Mouse (Mus musculus) MEL (cell line): Measurements from ENCODE around the gene Slc15a1.

Experiments
- CTCF ChIP-seq, 3 experiments: IDR thresholded peaks in 2 of 3; conservative IDR thresholded peaks in 1 of 3; 2 replicates each; pipeline ENCODE4 v1.5.1; 2011 to 2012; ENCODE audit warnings: low read length in 3 of 3, low read depth in 2 of 3, mild to moderate bottlenecking in 2 of 3, improper control_type of control experiment in 1 of 3, inconsistent platforms in 1 of 3, mixed read lengths in 1 of 3, moderate library complexity in 1 of 3; ENCODE audit not compliant: control insufficient read depth in 1 of 3, insufficient read depth in 1 of 3, poor library complexity in 1 of 3, severe bottlenecking in 1 of 3
- EP300 ChIP-seq, 2 experiments: IDR thresholded peaks; 2 replicates each; pipeline ENCODE4 v1.6.1; 2011; ENCODE audit warnings: improper control_type of control experiment in 2 of 2, low read length in 2 of 2, low read depth in 1 of 2, mild to moderate bottlenecking in 1 of 2
- MAX ChIP-seq: IDR thresholded peaks from 2 replicates; pipeline ENCODE4 v1.6.1; 2011; ENCODE audit warnings: low read length, improper control_type of control experiment
- UBTF ChIP-seq: IDR thresholded peaks from 2 replicates; pipeline ENCODE4 v1.6.1; 2012; ENCODE audit warnings: low read depth, mild to moderate bottlenecking, inconsistent platforms, low read length, improper control_type of control experiment, moderate library complexity, borderline replicate concordance; ENCODE audit not compliant: insufficient read depth
- ZC3H11A ChIP-seq: IDR thresholded peaks from 2 replicates; pipeline ENCODE4 v1.6.1; 2012; ENCODE audit warnings: low read depth, mild to moderate bottlenecking, inconsistent platforms, low read length, improper control_type of control experiment
- ZNF384 ChIP-seq: IDR thresholded peaks from 2 replicates; pipeline ENCODE4 v1.6.1; 2012; ENCODE audit warnings: low read depth, mild to moderate bottlenecking, inconsistent platforms, low read length, improper control_type of control experiment

- TF ChIP-seq CTCF (IDR thresholded peaks at IDR 0.05 in 2 of 3, conservative IDR thresholded peaks at IDR 0.05 in 1 of 3; ENCODE audit: control insufficient read depth in 1 of 3, insufficient read depth in 1 of 3, low read depth in 2 of 3, low read length in 3 of 3, poor library complexity in 1 of 3, severe bottlenecking in 1 of 3) (no peak), EP300 (IDR thresholded peaks at IDR 0.05; ENCODE audit: low read depth in 1 of 2, low read length in 2 of 2) (no peak), UBTF (no peak), MAX (no peak), ZNF384 (no peak), ZC3H11A (no peak)
These were observed 29.4 kb upstream of the Slc15a1 start for GRCm38 (mm10) chr14:121534501-121534900.
